Mouse (Mus musculus) stomach, embryonic 16.5 days (tissue): ENCODE results near the gene Prss16. TPM values are rescaled to one million over a fixed set of nuclear protein-coding genes. Genes with fewer than 3 reads are reported as not detected.
"Not testable (repeated sequence)": the region's sequence is repeated elsewhere in the genome, so short reads cannot be mapped to it uniquely, and the experiment has no call there.

Source experiments
- ATAC-seq: fragments of 200-750 bp; cut with Nextera tagmentation; 2 replicates; pipeline ENCODE4 v1.8.0; 2017; ENCODE audit warnings: moderate number of reproducible peaks, moderate TSS enrichment; ENCODE audit not compliant: insufficient read depth, low FRiP score
- H3K27ac ChIP-seq: fragments of 300-500 bp; sonication (generic); 2 replicates; pipeline ENCODE4 v1.5.1; 2014; ENCODE audit warnings: low read length
- H3K27me3 ChIP-seq: fragments of 300-500 bp; sonication (generic); 2 replicates; pipeline ENCODE4 v1.6.1; 2014; ENCODE audit warnings: low read length, control low read depth, mixed read lengths; ENCODE audit not compliant: control insufficient read depth, insufficient read depth
- H3K36me3 ChIP-seq: fragments of 300-500 bp; sonication (generic); 2 replicates; pipeline ENCODE4 v1.6.1; 2014; ENCODE audit warnings: low read length; ENCODE audit not compliant: control insufficient read depth, insufficient read depth
- H3K4me1 ChIP-seq: fragments of 300-500 bp; sonication (generic); 2 replicates; pipeline ENCODE4 v1.6.1; 2014; ENCODE audit warnings: low read length, control low read depth, mixed read lengths; ENCODE audit not compliant: control insufficient read depth, insufficient read depth
- H3K4me2 ChIP-seq: fragments of 300-500 bp; sonication (generic); 2 replicates; pipeline ENCODE4 v1.6.1; 2014; ENCODE audit warnings: low read depth, low read length, mixed read lengths
- H3K4me3 ChIP-seq: fragments of 300-500 bp; sonication (generic); replicated peaks from 2 replicates; pipeline ENCODE4 v1.5.1; 2014; ENCODE audit warnings: mild to moderate bottlenecking, low read length
- H3K9ac ChIP-seq: fragments of 300-500 bp; sonication (generic); 2 replicates; pipeline ENCODE4 v1.6.1; 2014; ENCODE audit warnings: low read length
- H3K9me3 ChIP-seq: fragments of 300-500 bp; sonication (generic); replicated peaks from 2 replicates; pipeline ENCODE4 v1.6.1; 2016; ENCODE audit warnings: low read length, control low read depth; ENCODE audit not compliant: control insufficient read depth
- WGBS: fragments of 180-500 bp; shearing (Covaris S2); extraction: QIAGEN DNeasy Blood & Tissue Kit; methylation state at CpG from one replicate; pipeline ENCODE4 v1.1.7; 2014; 5-methylcytosine and 5-hydroxymethylcytosine counted together
- polyA plus RNA-seq: library from polyadenylated mRNA; unstranded; fragments of >200 nt; fragmentation: Nextera tagmentation; extraction: Ambion mirVana; gene quantifications from 2 replicates; pipeline ENCODE4 v1.2.1, GENCODE M21; 2015

Prss16 gene
- polyA plus RNA-seq, 1 experiment from 2014 or later: 0.92 TPM

GRCm38 (mm10) chr13:22037415-22037814 lies 27.9 kb upstream of the Prss16 start:
- ATAC-seq: no peak
- Histone ChIP-seq H3K27ac (no peak overlapping the region), H3K4me2 (no peak overlapping the region), H3K4me1 (peaks cover 28% of the 10 kb centered on the region), H3K4me3 (no peak overlapping the region), H3K9ac (no peak overlapping the region), H3K27me3 (no peaks in the 10 kb centered on the region), H3K9me3 (no peaks in the 10 kb centered on the region), H3K36me3 (no peaks in the 10 kb centered on the region)
- WGBS: 49% methylated on average over 2 of the region's 2 CpGs

- H3K4me1 ChIP-seq: peaks cover 25% of the 10 kb centered on the region
- no peak overlapping the region; the same call in 1 of the 2 replicates for H3K9ac ChIP-seq
- peak overlapping the region; percentile 74 for H3K27ac ChIP-seq
- no peaks in the 10 kb centered on the region for H3K27me3 ChIP-seq
- H3K4me3 ChIP-seq: peak overlapping the region; percentile 38
- no peaks in the 10 kb centered on the region for H3K36me3 ChIP-seq
- no peak for ATAC-seq
- WGBS: 49% methylated on average over 3 of the region's 3 CpGs
- peak overlapping the region; percentile 70 for H3K4me2 ChIP-seq
- no peaks in the 10 kb centered on the region for H3K9me3 ChIP-seq
These were observed 27.4 kb upstream of the Prss16 start for GRCm38 (mm10) chr13:22036986-22037385.

GRCm38 (mm10) chr13:22036149-22036956 lies 26.8 kb upstream of the Prss16 start:
- Histone ChIP-seq H3K4me2 (peak overlapping the region; percentile 70), H3K9me3 (no peaks in the 10 kb centered on the region), H3K27me3 (no peaks in the 10 kb centered on the region), H3K4me1 (peaks cover 23% of the 10 kb centered on the region), H3K4me3 (peak overlapping the region; percentile 38), H3K36me3 (no peaks in the 10 kb centered on the region), H3K9ac (peak overlapping the region; percentile 55), H3K27ac (peak overlapping the region; percentile 74)
- 3% methylated on average over 17 of the region's 23 CpGs for WGBS
- no peak for ATAC-seq

- peaks cover 20% of the 10 kb centered on the region for H3K4me1 ChIP-seq
- H3K36me3 ChIP-seq, H3K9me3 ChIP-seq, H3K27me3 ChIP-seq: not testable (repeated sequence)
- peak; percentile 97 for ATAC-seq
- H3K4me2 ChIP-seq: peak within 1 kb of the TSS; percentile 71
- peak within 1 kb of the TSS; percentile 85 for H3K27ac ChIP-seq
- H3K4me3 ChIP-seq: peak within 1 kb of the TSS; percentile 48
- H3K9ac ChIP-seq: peak within 1 kb of the TSS; percentile 67
- 0% methylated on average over 21 of the region's 69 CpGs for WGBS
These were observed 26.0 kb upstream of the Prss16 start, which contains the start of the genes Hist1h2ah and Hist1h2bk for GRCm38 (mm10) chr13:22035267-22036148. TSS of gene Hist1h2ah (minus strand) at chr13:22035568. TSS of gene Hist1h2bk (plus strand) at chr13:22035870.

- Histone ChIP-seq H3K4me2 (peak overlapping the region; percentile 71), H3K36me3 (no peaks in the 10 kb centered on the region), H3K4me1 (peaks cover 18% of the 10 kb centered on the region; the same call in 1 of the 2 replicates), H3K27me3 (no peaks in the 10 kb centered on the region), H3K4me3 (peak overlapping the region; percentile 48), H3K9ac (peak overlapping the region; percentile 67), H3K27ac (peak overlapping the region; percentile 85), H3K9me3 (no peaks in the 10 kb centered on the region)
- 1% methylated on average over 9 of the region's 14 CpGs for WGBS
- no peak for ATAC-seq
These were observed 25.1 kb upstream of the Prss16 start for GRCm38 (mm10) chr13:22034443-22035266.

- WGBS: 36% methylated on average over 5 of the region's 5 CpGs
- no peaks in the 10 kb centered on the region for H3K36me3 ChIP-seq
- peak overlapping the region; percentile 71 for H3K4me2 ChIP-seq
- H3K9me3 ChIP-seq: no peaks in the 10 kb centered on the region
- no peak for ATAC-seq
- peaks cover 18% of the 10 kb centered on the region; the same call in 1 of the 2 replicates for H3K4me1 ChIP-seq
- H3K9ac ChIP-seq: peak overlapping the region; percentile 67
- H3K27ac ChIP-seq: peak overlapping the region; percentile 85
- H3K4me3 ChIP-seq: peak overlapping the region; percentile 48
- H3K27me3 ChIP-seq: no peaks in the 10 kb centered on the region
These were observed 24.4 kb upstream of the Prss16 start for GRCm38 (mm10) chr13:22033741-22034442.

- H3K9me3 ChIP-seq: no peaks in the 10 kb centered on the region
- ATAC-seq: no peak
- no peak overlapping the region for H3K27ac ChIP-seq
- H3K4me1 ChIP-seq: peaks cover 13% of the 10 kb centered on the region; the same call in 1 of the 2 replicates
- H3K4me3 ChIP-seq: no peak overlapping the region
- no peak overlapping the region for H3K4me2 ChIP-seq
- 13% methylated on average over 4 of the region's 4 CpGs for WGBS
- H3K27me3 ChIP-seq: no peaks in the 10 kb centered on the region
- H3K9ac ChIP-seq: no peak overlapping the region
- H3K36me3 ChIP-seq: no peaks in the 10 kb centered on the region
These were observed 21.0 kb upstream of the Prss16 start for GRCm38 (mm10) chr13:22030493-22030892.

GRCm38 (mm10) chr13:22029928-22030327 lies 20.4 kb upstream of the Prss16 start:
- H3K27me3 ChIP-seq: no peaks in the 10 kb centered on the region
- no peak for ATAC-seq
- no peak overlapping the region for H3K4me3 ChIP-seq
- no peak overlapping the region for H3K4me2 ChIP-seq
- H3K36me3 ChIP-seq: no peaks in the 10 kb centered on the region
- H3K4me1 ChIP-seq: peaks cover 13% of the 10 kb centered on the region; the same call in 1 of the 2 replicates
- H3K9me3 ChIP-seq: no peaks in the 10 kb centered on the region
- WGBS: 39% methylated on average over 8 of the region's 8 CpGs
- no peak overlapping the region for H3K9ac ChIP-seq
- no peak overlapping the region for H3K27ac ChIP-seq
